Mouse (Mus musculus): ENCODE results near the gene Slc48a1.

The Slc48a1 gene

DNA sequence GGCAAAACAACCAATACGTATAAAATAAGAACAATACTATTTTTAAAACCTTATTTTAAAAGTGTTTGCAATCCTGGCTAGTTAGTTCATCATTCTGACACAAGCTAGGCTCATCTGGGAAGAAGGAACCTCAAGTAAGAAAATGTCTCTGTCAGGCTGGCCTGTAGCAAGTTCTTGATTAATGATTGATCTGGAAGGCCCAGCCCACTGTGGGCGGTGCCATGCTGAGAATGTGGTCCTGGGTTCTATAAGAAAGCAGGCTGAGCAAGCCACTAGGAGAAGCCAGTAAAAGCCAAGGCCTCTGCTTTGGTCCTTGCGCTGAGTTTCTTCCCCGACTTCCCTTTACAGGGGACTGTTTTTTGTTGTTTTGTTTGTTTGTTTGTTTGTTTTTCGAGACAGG is 25.8 kb upstream of the Slc48a1 start:
- DNase-seq (ENCODE audit: low read depth, low spot score) = no peak

- DNase-seq (ENCODE audit: low read depth, low spot score) = no peak
Measured at GRCm38 (mm10) chr15:97754476-97754875, 23.8 kb upstream of the Slc48a1 start.

- DNase-seq (ENCODE audit: low read depth, low spot score) = no peak
Measured at GRCm38 (mm10) chr15:97755361-97755760, 23.0 kb upstream of the Slc48a1 start.

DNA sequence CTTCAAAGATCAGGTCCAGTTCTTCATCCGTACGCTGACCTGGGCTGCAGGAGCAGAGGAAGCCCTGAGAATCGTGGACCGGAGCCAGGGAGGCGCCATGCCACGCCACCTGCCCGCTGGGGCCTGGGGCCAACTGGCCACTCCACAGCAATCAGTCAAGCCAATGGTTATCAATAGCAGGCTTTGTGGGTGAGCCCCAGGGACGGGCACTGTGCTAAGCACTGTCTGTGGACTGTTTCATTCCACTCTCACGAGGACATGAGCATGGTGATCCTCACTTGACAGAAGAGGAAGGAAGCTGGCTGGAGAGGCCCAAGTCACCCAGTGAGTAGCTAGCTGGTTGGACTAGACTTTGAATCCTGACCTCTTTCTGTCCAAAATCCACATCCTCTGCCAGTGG is 18.3 kb upstream of the Slc48a1 start:
- no peak for DNase-seq (ENCODE audit: low read depth, low spot score)

- DNase-seq (ENCODE audit: low read depth, low spot score) = no peak
Measured at GRCm38 (mm10) chr15:97760952-97761351, 17.4 kb upstream of the Slc48a1 start.

- DNase-seq (ENCODE audit: low read depth, low spot score) = no peak
Measured at GRCm38 (mm10) chr15:97761438-97761837, 16.9 kb upstream of the Slc48a1 start.

DNA sequence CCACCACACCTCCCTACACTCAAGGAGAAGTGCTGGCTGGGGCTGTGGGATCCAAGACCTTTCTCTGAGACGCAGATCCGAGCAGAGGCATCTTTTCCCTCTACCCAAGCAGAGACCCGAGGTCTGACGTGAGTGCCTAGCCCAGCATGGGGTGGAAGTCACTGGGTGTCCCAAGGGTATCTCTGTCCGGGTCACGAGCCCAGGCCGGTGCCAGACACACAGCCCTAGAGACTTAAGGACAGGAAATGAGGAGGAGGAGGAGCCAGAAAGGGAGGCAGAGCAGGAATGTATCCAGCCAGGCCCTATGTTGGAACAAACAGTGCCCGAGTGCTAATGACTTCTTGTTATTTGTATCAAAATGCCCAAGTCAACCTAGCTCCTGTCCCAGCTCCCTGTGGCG is 15.6 kb upstream of the Slc48a1 start:
- no peak for DNase-seq (ENCODE audit: low read depth, low spot score)

GRCm38 (mm10) chr15:97763256-97764049 is 14.9 kb upstream of the Slc48a1 start:
- DNase-seq (ENCODE audit: low read depth, low spot score) = no peak

DNA sequence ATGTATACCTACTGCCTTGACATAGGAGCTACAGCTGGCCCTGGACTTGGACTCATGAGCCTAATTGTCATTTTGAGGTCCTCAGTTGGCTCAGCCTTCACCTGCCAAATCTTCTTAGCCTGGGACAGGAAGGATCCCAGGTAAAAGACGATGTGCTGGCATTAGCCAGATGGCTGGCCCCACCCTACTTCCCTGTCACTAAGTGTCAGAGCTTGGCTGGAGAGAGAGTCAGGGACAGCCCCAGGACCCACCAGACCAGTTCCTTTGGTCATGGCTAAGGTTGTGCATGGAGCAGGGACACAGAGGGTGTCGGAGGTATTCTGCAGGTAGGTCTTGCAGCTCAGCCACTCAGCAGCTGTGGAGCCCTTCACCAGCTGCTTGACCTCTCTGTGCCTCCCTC is 13.8 kb upstream of the Slc48a1 start:
- no peak for DNase-seq (ENCODE audit: low read depth, low spot score)

DNA sequence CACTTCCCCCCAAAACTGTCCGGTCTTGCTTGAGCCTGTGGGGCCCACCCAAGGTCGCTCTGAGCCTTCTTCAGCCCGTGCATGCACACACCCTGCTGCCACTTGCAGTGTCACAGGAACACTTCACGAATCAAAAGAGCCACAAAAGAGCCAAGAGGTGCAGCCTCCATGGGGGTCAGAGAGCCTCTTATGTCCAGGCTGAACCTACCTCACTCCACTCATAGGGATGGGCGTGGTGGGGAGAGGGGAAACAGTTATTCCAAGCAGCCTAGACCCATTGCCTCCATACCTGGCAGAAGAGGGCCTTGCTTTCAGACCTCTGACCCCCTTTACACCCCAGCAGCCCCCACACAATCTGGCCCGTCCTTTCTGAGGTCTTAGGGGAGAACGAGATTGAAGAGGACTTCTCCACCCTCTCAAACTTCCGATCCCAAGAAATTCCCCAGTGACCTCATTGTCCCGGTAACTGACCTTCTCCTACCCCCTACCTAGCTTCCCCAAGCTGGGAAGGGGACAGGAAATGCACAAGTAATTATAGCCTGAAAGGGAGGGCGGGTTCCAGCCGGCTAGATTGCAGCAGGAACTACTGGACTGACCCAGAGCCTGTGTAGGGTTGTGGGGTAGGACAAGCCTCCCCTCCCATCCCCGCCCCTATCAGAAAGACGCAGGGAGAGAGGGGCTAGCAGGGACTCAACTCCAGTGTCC is 13.1 kb upstream of the Slc48a1 start:
- DNase-seq (ENCODE audit: low read depth, low spot score) = no peak

- no peak for DNase-seq (ENCODE audit: low read depth, low spot score)
Measured at GRCm38 (mm10) chr15:97766194-97766593, 12.1 kb upstream of the Slc48a1 start.

DNA sequence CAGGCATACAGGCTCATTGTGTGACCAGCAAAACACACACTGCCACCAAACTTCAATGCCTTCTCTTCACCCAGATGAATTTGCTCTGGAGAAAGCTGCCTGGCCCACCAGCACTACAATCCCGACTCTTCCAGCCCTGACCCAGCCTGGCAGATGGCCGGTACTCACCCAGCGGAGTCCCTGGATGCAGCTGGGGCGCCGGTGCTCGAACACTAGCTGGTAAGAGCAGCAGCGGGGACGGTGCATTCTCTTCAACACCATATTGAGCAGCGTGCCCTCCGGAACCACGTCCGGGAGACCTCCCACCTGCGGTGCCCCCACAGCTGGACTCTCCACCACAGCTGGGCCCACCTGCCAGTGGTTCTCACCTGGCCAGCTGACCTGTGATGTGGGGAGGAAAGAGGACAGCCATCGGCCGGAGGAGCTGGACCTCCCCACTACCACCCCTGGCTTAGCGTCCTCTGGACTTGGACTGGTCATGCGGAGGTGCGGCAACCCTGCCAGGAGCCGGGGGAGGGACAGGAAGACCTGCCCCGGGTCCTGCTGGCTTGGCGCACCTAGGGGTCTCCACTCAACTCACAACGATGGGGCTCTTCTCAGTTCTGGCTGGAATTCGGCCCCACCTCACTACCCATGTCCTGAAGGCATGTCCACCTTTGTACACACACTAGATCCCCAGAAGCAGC is 11.6 kb upstream of the Slc48a1 start:
- no peak for DNase-seq (ENCODE audit: low read depth, low spot score)

GRCm38 (mm10) chr15:97767280-97768186 is 10.8 kb upstream of the Slc48a1 start, which contains the start of gene Rapgef3:
Gene Rapgef3 (minus strand): TSS chr15:97767972.
- no peak for DNase-seq (ENCODE audit: low read depth, low spot score)

- no peak for DNase-seq (ENCODE audit: low read depth, low spot score)
Measured at GRCm38 (mm10) chr15:97768192-97768591, 10.1 kb upstream of the Slc48a1 start.

DNA sequence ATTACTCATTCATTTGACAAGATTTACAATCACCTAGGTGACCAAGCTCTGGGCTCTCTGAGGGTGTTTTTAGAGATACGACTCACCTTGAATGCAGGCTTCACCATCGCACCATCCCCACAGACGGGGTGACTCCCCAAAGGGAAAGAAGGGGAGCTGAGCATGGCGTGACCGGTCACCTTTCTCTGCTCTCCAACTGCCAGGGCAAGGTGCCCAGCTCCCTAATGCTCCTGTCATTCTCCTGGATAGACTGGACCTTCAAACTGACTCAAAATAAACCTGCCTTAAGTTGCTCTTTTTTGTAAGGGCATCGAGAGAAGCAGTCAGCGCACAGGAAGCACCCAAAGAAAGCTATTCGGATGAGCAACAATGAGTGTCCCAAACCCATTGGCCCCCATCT is 8.0 kb upstream of the Slc48a1 start:
- no peak for DNase-seq (ENCODE audit: low read depth, low spot score)

GRCm38 (mm10) chr15:97773108-97773507 is 5.2 kb upstream of the Slc48a1 start:
- DNase-seq (ENCODE audit: low read depth, low spot score) = no peak

GRCm38 (mm10) chr15:97773961-97774370 is 4.4 kb upstream of the Slc48a1 start:
- no peak for DNase-seq (ENCODE audit: low read depth, low spot score)

DNA sequence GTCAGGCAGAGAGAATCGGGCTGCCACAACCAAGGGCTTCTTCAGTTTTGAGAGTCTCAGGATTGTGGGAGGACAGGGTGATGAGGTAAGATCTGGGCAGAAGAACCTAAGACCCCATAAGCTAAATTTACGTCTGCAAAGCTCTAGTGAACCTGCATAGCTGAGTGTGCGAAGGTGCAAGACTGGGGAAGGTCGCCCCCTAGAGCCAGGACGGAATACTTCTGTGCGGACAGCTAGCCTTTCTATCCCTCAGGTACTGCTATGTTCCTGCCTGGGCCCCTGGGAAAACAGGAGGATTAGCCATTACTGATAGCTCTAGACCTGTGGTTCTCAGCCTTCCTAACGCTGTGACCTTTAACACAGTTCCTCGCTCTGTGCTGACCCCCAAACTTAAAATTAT is 1.8 kb upstream of the Slc48a1 start:
- no peak for DNase-seq (ENCODE audit: low read depth, low spot score)

- no peak for DNase-seq (ENCODE audit: low read depth, low spot score)
Measured at GRCm38 (mm10) chr15:97776919-97777318, 1.4 kb upstream of the Slc48a1 start.

- DNase-seq (ENCODE audit: low read depth, low spot score) = no peak
Measured at GRCm38 (mm10) chr15:97779576-97779975, 1.3 kb downstream of the Slc48a1 start.

GRCm38 (mm10) chr15:97780611-97781031 is 2.3 kb downstream of the Slc48a1 start:
- DNase-seq (ENCODE audit: low read depth, low spot score) = no peak

Measured in retina, adult 2 months (tissue).